Mouse (Mus musculus): Measurements from ENCODE around the gene Samhd1.

- TF ChIP-seq CTCF (IDR thresholded peaks at IDR 0.05; ENCODE audit: insufficient read depth, low read depth, low read length) (no peak), POLR2A (IDR thresholded peaks at IDR 0.05; ENCODE audit: insufficient read depth, low read depth, low read length) (no peak)
These were observed 13.3 kb downstream of the Samhd1 start for GRCm38 (mm10) chr2:157121766-157122165.
